Mouse (Mus musculus) frontal cortex, postnatal 10 days (tissue): ENCODE results near the gene Rad18.

Experiments used
- DNase-seq, 2 experiments: peaks; one replicate each; pipeline ENCODE4 v3.0.0; 2022; ENCODE audit warnings: low spot score in 2 of 2, mixed read lengths in 1 of 2

The Rad18 gene

DNA sequence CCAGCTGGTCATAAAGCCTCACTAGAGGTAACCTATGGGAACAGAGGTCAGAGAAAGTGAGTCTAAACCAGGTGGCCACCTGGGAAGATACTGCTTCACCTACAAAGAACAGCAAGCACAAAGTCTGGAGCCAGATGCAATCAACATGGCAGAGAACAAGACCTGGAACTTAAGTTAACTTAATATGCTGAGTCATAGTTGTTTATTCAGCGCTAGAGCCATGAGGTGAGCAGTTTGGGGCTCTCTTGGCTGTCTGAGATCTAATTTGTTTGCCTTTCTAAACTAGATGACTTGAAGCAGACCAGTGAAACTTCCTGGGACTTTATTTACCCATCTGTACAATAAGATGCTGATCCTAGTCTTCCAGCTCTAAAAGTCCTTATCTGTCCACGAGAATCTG, 12.4 kb downstream of the Rad18 start:
- DNase-seq, result no peak

DNA sequence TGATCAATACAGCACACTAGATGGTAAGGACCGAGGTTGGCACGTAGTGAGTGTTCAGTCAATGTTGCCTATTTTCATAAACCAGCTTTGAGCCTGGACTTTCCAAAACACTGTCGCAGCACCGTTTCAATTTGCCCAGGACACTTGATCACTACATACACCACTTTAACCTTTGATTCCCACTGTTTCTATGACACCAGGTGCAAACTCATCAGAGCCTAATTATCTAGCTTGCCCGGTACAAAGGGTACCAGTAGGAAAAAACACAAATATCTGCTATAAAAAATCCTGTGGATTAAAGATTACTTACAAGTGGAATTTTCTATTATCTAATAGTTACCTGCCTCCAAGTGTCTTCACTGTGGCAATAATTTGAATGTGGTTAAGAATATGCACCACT, 64.4 kb downstream of the Rad18 start:
- DNase-seq, result no peak

DNA sequence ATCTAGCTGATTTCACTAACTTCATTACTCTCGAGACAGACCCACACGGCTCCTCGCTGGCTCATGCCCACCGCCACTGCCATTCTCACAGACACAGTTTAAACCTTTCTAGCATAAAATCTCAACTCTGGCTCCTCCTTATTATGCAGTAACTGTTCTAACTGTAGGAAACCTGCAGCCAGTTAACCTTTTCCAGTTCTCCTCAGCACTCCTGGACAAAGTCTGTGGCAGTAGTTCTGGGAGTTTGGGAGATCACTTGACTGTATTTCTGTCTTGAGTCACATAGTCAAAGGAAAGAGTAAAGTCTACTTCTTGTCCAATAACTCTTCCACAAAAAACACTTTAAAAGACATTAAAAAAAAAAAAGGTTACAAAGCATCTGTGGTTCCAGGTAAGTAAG, 66.2 kb downstream of the Rad18 start:
- no peak for DNase-seq

DNA sequence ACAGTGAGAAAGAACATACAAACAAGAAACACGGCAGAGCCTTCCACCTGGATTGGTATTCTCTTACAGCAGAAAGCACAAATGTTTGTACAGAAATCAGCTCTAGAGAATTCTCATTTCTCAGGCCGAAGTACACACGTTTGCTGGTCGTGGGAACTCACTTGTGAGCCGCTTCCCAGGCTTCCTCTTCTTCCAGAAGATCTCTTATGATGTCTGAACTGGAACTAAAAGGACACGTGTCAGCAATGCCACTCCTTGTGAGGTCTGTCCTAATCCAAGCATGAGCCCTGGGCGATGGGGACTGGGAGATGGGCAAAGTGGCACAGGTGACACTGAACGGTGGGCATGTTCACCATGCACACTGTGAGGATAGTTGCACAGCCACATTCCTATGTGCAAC, 68.2 kb downstream of the Rad18 start:
- DNase-seq, result no peak

DNA sequence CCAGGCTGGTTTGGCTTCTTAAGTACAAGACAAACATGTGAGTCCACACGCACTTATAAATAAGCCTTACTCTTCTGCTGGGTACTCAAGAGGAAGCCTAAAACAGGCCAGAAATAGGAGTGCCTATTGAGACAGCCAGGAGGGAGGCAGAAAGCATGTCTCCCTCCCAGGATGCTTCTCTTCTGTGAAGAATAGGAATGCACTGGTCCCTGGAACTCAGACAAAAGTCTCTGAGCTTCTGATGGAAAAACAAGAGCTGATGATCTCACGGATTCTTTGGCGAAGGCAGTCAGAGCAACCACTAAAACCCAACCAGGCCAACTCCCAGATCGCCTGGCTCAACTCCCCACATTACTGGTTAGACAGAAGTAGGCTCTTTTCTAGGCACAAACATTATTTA, 74.2 kb downstream of the Rad18 start:
- DNase-seq, result no peak

DNA sequence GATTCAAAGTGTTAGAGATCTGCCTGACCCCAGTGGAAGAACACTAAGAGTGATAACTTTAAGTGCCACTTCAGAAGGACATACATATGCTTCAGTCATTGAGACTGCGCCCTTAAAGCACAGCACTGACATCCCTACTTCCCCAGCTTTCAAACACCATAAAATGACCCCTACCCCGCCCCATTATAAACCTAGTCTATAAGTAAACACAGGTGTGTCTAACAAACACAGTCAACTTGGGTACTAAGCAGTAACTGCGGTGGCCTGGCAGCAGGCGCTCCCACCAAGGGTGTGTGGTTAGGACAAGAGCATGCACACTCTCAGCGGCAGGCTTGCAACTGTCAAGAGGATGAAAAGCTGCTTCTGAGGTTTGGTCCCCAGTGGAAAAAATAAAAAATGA, 76.5 kb downstream of the Rad18 start:
- DNase-seq, result no peak

DNA sequence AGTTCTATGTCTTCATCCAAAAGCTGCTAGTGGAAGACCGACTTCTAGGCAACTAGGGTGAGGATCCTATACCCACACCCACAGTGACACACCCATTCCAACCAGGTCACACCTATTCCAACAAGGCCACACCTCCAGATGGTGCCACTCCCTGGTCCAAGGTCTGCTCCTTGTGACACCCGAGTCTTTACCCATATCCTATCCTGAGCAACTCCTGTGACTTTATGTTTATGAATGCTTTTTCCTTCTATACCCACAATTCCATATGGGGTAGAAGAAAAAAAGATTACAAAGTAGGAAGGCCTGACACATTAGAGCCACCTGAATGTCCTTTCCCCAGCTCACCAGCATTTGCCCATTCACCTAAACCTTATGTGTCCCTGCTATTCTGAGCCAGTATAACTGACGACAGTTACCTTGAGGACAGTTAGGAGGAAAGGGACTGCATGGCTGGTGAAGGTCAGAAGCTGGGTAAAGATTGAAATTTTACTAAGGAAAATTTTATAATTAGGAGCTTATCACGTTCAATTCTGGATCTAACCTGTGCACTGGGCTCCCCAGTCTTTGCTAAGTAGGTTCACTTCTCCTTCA, 78.7 kb downstream of the Rad18 start:
- no peak for DNase-seq

DNA sequence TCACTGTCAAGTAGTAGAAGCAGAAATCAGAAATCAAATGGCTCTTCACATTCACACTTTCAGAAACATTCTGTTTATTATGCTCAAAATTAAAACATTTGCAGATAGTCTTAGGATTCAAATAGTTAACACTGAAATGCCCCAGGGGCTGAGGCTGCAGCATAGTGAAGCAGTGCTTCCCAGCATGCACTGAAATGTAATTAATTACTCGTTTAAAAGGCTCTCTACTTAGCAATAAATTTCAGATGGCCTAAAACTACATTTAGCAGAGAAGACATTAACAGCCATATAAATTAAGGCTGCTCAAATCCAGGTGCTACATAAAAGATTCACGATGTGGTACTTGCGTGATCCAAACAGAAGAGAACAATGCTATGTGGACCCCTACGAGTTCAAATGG, 87.5 kb downstream of the Rad18 start:
- DNase-seq, result no peak

DNA sequence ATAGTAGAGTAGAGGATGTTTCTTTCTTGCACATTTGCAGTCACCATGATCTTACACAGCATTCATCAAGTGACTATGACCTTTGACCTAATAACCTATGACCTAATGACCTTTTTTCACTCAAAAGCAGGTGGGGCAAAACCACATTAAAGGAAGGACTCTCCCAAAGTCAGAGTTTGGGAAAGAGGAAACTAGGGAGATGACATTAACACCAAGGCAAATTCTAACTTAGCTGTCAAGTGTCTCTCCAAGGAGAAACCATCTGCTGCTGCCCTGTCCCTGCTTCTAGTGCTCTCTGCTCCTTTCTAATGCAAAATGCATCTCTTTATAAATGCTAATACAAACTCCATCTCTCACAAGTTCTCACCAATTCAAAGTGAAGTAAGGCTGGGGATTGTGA, 92.6 kb downstream of the Rad18 start:
- no peak for DNase-seq

DNA sequence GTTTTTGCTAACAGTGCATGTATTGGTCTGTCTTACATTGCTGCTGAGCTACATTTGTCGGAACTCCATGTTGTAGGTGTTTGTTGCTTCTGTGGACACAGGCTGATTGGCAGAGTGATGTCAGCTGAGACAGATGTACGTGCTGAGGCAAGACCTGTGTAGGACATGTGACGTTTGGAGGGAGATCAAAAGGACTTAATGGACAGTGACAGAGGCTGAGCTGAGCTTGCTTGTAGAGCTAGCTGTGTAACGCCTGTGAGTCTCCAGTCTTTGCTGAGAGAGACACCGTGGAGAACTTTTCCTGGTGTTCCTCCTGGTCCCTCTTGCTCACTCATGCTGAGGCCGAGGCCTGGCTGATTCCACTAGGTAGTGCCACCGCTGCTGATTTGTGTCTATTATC, 101.5 kb downstream of the Rad18 start:
- DNase-seq, result no peak

DNA sequence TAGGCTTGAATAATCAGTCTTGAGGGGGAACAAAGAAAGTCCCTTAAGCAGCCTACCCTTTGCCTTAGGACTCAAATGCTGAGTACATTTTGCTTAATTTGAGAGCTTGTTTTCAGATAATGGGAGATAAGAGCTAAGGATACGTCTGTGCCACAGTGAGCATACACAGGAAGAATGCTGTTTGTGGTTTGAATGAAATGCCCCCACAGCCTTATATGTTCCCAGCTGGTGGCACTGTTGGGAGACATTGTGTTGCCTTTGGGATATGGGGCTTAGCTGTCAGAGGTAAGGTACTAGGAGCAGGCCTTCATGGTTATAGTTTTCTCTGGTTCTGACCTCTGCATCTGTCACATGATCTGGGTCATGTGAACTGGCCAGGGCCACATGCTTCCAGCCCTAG, 108.6 kb downstream of the Rad18 start:
- no peak for DNase-seq

DNA sequence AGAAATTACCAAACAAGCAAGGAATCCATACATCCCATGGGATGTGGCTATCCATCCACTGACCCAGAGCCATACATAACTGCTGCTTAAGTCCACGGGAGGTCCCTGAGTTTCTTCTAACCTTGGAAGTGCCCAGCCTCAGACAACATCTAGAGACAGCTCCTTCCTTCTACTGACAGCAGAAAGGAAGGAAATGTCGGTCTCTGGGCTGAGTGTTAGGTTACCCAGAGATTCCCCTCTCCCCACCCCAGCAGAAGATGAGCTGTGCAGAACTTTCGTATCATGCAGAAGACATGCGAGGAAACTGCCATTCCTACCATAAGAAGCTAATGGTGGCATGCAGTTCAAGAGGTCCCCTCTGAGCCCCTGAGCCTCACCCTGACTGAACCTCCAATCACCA, 109.5 kb downstream of the Rad18 start:
- no peak for DNase-seq

DNA sequence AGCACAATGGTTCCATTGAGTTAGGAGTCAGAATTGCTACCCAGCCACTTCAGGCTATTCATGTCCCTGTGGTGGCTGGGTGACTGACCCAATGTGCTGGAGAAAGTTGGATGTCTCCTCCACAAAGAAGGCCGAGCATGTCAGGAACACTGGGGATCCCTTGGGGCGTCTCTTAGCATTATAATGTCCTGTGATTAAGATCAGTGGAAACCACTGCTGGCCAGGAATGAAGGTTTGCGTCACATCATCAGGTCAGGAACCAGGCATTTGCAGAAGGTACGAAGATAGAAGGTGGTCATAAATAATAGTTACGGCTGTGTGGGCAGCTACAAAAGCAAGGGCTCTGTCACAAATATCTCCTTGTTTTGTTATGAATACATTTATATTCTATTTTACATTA, 111.5 kb downstream of the Rad18 start:
- DNase-seq, result no peak

DNA sequence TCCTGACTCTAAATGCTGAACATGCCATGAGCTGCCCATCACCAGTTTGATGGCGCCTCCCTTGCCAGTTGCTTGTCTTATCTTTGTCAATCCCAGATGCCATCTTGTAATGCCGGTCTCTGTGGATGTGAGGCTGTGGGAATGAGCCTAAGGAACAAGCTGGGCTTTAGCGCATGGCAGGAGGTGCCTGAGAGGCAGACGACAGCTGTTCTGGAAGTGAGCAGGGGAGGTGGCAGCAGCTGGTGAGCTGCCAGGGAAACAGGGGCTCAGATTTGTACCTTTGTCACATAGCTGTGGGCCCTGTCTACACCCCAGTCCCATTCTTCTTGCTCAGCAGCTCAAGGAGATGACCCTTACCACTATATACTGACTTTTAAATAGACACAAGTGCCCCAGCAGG, 114.5 kb downstream of the Rad18 start:
- DNase-seq, result no peak

DNA sequence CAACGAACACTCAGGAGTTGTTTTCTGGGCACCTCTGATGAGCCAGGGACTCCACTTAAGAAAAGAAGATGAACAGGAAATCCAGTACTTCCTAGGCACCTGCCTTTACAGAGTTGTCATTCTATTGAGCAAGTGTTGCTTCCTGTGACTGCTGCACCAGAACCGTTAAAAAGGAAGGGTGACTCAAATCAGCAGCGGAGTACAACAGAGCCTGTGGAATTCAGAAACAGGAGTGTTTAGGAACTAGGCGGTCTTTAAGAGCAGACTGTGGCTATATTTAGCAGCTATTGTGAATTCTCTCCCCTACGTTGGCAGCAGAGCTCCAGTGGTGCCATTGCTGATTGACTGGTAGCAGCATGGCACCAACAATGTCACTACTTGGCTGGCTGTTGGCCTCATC, 119.3 kb downstream of the Rad18 start:
- no peak for DNase-seq

DNA sequence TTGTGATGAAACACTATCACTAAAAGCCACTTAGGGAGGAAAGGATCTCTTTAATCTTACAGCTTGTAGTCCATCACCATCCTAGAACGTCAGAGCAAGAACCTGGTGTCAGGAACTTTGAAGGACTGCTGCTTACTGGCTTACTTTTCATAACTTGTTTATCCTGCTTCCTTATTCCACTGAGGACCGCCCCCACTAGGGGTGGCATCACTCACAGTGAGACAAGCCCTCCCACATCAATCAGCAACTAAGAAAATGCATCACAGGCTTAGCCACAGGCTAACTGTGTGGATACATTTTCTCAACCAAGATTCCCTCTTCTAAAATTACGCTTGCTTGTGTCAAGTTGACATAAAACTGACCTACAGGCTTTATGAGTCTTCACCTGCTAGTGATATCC, 121.9 kb downstream of the Rad18 start:
- no peak for DNase-seq

DNA sequence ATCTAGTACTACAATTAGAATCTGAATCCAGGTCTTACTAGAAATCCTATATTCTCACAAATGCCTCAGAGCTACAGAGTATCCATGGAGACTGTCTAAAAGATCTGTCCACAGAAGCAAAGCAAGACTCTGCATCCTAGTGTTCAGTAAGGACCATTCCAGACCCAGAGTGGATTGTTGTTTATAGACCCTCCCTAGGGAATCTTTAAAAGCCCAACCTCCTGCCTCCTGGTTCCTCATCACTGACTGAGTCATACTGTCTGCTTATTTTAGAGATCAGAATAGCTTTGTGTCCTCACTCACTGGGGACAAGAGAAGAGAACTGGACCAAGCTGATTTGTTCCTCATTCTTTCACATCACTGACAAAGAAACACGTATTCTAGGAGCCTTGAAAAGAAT, 126.1 kb downstream of the Rad18 start:
- DNase-seq, result no peak
